Mouse (Mus musculus) liver, adult 2 months (tissue): ENCODE measurements around the gene Sgf29.

Experiments used
- CTCF ChIP-seq: fragments of 200-500 bp; IDR thresholded peaks from 2 replicates; pipeline ENCODE4 v1.5.1; 2011; ENCODE audit warnings: low read depth, low read length, control low read depth
- POLR2A ChIP-seq: fragments of 200-500 bp; IDR thresholded peaks from 2 replicates; pipeline ENCODE4 v1.6.1; 2011; ENCODE audit warnings: low read length, control low read depth; ENCODE audit not compliant: insufficient read depth; ENCODE audit errors: extremely low read depth

DNA sequence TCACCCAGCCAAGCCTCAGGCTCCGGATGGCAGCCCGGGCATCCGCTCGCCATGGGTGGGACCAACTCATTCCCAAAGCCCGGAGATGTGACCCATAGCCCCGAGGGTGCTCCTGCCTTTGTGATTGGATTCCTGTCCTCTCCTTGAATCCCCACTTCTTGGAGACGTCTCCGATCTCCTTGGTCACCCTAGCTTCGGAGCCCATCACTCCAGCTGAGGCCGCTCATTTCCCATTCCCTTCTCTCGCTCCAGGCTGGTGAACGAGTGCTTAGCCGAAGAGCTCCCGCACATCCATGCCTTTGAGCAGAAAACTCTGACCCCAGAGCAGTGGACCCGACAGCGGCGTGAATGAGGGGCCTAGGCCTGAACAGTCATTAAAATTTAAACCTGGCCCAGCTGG is 47.2 kb downstream of the Sgf29 start:
- TF ChIP-seq CTCF (no peak), POLR2A (no peak)
